Mouse (Mus musculus): ENCODE measurements around the gene Foxo4. TPM values are rescaled to one million over a fixed set of nuclear protein-coding genes. Genes with fewer than 3 reads are reported as not detected.

The Foxo4 gene
- polyA plus RNA-seq, 1 experiment from 2014 or later: 0.79 TPM

GRCm38 (mm10) chrX:101304646-101305045 is 50.3 kb downstream of the Foxo4 start:
- H3K9me3 ChIP-seq (ENCODE audit: control insufficient read depth, low read length): no peaks in the 10 kb centered on the region
- H3K36me3 ChIP-seq (ENCODE audit: control insufficient read depth, insufficient read depth, low read length): peaks cover 19% of the 10 kb centered on the region
- H3K4me3 ChIP-seq (replicated peaks; ENCODE audit: low read depth, low read length): no peak overlapping the region
- 23% methylated on average over 2 of the region's 2 CpGs for WGBS
- H3K27ac ChIP-seq (replicated peaks; ENCODE audit: low read depth, low read length): no peak overlapping the region
- H3K27me3 ChIP-seq (ENCODE audit: control insufficient read depth, insufficient read depth, low read length): no peaks in the 10 kb centered on the region
- H3K4me2 ChIP-seq (ENCODE audit: low read length): no peak overlapping the region
- no peak for DNase-seq
- peaks cover 18% of the 10 kb centered on the region for H3K4me1 ChIP-seq (ENCODE audit: control insufficient read depth, insufficient read depth, low read length)
- no peak for ATAC-seq (ENCODE audit: low FRiP score, low TSS enrichment)
- H3K9ac ChIP-seq (replicated peaks; ENCODE audit: low read length): no peak overlapping the region

- H3K9ac ChIP-seq (replicated peaks; ENCODE audit: low read length): no peak overlapping the region
- H3K4me2 ChIP-seq (ENCODE audit: low read length): no peak overlapping the region
- no peaks in the 10 kb centered on the region for H3K9me3 ChIP-seq (ENCODE audit: control insufficient read depth, low read length)
- no peak overlapping the region for H3K4me3 ChIP-seq (replicated peaks; ENCODE audit: low read depth, low read length)
- DNase-seq (no peak), ATAC-seq (ENCODE audit: low FRiP score, low TSS enrichment) (no peak)
- H3K4me1 ChIP-seq (ENCODE audit: control insufficient read depth, insufficient read depth, low read length): no peaks in the 10 kb centered on the region
- WGBS: 90% methylated on average over 5 of the region's 5 CpGs
- H3K27me3 ChIP-seq (ENCODE audit: control insufficient read depth, insufficient read depth, low read length): no peaks in the 10 kb centered on the region
- no peak overlapping the region for H3K27ac ChIP-seq (replicated peaks; ENCODE audit: low read depth, low read length)
- peaks cover 49% of the 10 kb centered on the region for H3K36me3 ChIP-seq (ENCODE audit: control insufficient read depth, insufficient read depth, low read length)
Measured at GRCm38 (mm10) chrX:101309299-101309698, 55.0 kb downstream of the Foxo4 start.

Other genes with a start within 250 kb of the Foxo4 start
- 0.08 TPM in 1 of 2 replicates, not detected in the other for gene Tex11, start 194.9 kb upstream of the Foxo4 start, polyA plus RNA-seq (2014; fragmentation: Nextera tagmentation; extraction: Ambion mirVana)
- 2.5 and 4.5 TPM in 2 replicates for gene Slc7a3, start 168.5 kb upstream of the Foxo4 start, polyA plus RNA-seq (2014; fragmentation: Nextera tagmentation; extraction: Ambion mirVana)
- 41.8 and 54.5 TPM in 2 replicates for gene Snx12, start 32.0 kb upstream of the Foxo4 start, polyA plus RNA-seq (2014; fragmentation: Nextera tagmentation; extraction: Ambion mirVana)
- gene Gm614, start 9.5 kb downstream of the Foxo4 start, polyA plus RNA-seq (2014; fragmentation: Nextera tagmentation; extraction: Ambion mirVana): not detected in 2 replicates
- gene Il2rg, start 13.7 kb downstream of the Foxo4 start, polyA plus RNA-seq (2014; fragmentation: Nextera tagmentation; extraction: Ambion mirVana): 4.2 and 7.9 TPM in 2 replicates
- gene Gm20489, start 14.5 kb downstream of the Foxo4 start, polyA plus RNA-seq (2014; fragmentation: Nextera tagmentation; extraction: Ambion mirVana): not detected in 2 replicates
- gene Med12, start 19.5 kb downstream of the Foxo4 start, polyA plus RNA-seq (2014; fragmentation: Nextera tagmentation; extraction: Ambion mirVana): 30.6 and 33.0 TPM in 2 replicates
- gene Nlgn3, start 44.6 kb downstream of the Foxo4 start, polyA plus RNA-seq (2014; fragmentation: Nextera tagmentation; extraction: Ambion mirVana): 98.6 and 99.2 TPM in 2 replicates
- 0.57 and 0.85 TPM in 2 replicates for gene Gjb1, start 121.8 kb downstream of the Foxo4 start, polyA plus RNA-seq (2014; fragmentation: Nextera tagmentation; extraction: Ambion mirVana)
- gene Zmym3, start 166.3 kb downstream of the Foxo4 start, polyA plus RNA-seq (2014; fragmentation: Nextera tagmentation; extraction: Ambion mirVana): 67.9 and 75.2 TPM in 2 replicates
- 287 and 351 TPM in 2 replicates for gene Nono, start 174.8 kb downstream of the Foxo4 start, polyA plus RNA-seq (2014; fragmentation: Nextera tagmentation; extraction: Ambion mirVana)
- gene Itgb1bp2, start 194.6 kb downstream of the Foxo4 start, polyA plus RNA-seq (2014; fragmentation: Nextera tagmentation; extraction: Ambion mirVana): 1.8 and 2.1 TPM in 2 replicates

Data from midbrain, embryonic 14.5 days (tissue).